Mouse (Mus musculus) CH12.LX (cell line): ENCODE results near the gene Psmd9.

ENCODE experiments used
- CTCF ChIP-seq, 2 experiments: IDR thresholded peaks in 1 of 2; conservative IDR thresholded peaks in 1 of 2; 2 replicates each; pipeline ENCODE4 v1.5.1; 2011 to 2012; ENCODE audit warnings: low read depth in 2 of 2, low read length in 2 of 2, improper control_type of control experiment in 1 of 2, inconsistent platforms in 1 of 2, mild to moderate bottlenecking in 1 of 2, moderate library complexity in 1 of 2
- E2F4 ChIP-seq: IDR thresholded peaks from 2 replicates; pipeline ENCODE4 v1.6.1; 2011; ENCODE audit warnings: low read depth, low read length, improper control_type of control experiment; ENCODE audit not compliant: insufficient replicate concordance
- POLR2A ChIP-seq: IDR thresholded peaks from 2 replicates; pipeline ENCODE4 v1.6.1; 2011; ENCODE audit warnings: low read depth, mild to moderate bottlenecking, improper control_type of control experiment, low read length
- RCOR1 ChIP-seq: conservative IDR thresholded peaks from 2 replicates; pipeline ENCODE4 v1.6.1; 2012; ENCODE audit warnings: low read depth, mild to moderate bottlenecking, inconsistent platforms, low read length, improper control_type of control experiment
- TCF12 ChIP-seq: IDR thresholded peaks from 2 replicates; pipeline ENCODE4 v1.6.1; 2014; ENCODE audit warnings: low read depth, mild to moderate bottlenecking, inconsistent platforms, low read length, improper control_type of control experiment

GRCm38 (mm10) chr5:123285174-123285573 is 116.0 kb downstream of the Psmd9 start:
- TF ChIP-seq E2F4 (no peak), CTCF (conservative IDR thresholded peaks at IDR 0.05 in 1 of 2, IDR thresholded peaks at IDR 0.05 in 1 of 2; ENCODE audit: low read depth in 2 of 2, low read length in 2 of 2) (peak; percentile 29 to 68; a peak in 3 of 4 replicates), RCOR1 (no peak), POLR2A (no peak), TCF12 (no peak)
